Mouse (Mus musculus): ENCODE data around the gene Lyz2. TPM values are rescaled to one million over a fixed set of nuclear protein-coding genes. Genes with fewer than 3 reads are reported as not detected.
"Not testable (repeated sequence)": the region's sequence is repeated elsewhere in the genome, so short reads cannot be mapped to it uniquely, and the experiment has no call there.

The Lyz2 gene
- polyA plus RNA-seq, 1 experiment: 0.04 TPM

DNA sequence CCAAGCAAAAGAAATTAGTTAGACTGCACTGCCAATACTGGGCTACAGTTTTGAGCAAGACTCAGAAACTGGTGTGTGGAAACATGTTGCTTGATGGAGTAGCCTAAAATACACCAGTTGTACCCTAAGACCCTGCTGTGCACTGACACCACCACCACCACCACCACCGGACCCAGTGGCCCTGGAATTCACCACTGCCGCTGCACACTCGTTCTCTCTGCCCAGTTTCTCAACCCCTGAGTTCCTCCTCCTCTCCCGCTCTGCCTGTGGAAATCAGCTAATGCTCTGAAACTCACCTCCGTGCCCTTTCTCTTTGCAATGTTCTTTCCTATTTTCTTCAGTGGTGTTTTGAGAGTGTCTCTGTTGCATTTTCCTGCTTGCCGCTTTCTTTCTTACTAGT lies 16.2 kb upstream of the Lyz2 start:
- Histone ChIP-seq H3K27me3 (ENCODE audit: control insufficient read depth, insufficient read depth, insufficient read length) (peaks cover 51% of the 10 kb centered on the region), H3ac (ENCODE audit: control insufficient read depth, insufficient read length, low read depth) (no peak overlapping the region), H3K36me3 (ENCODE audit: control insufficient read depth, insufficient read depth) (no peaks in the 10 kb centered on the region), H3K79me2 (ENCODE audit: control insufficient read depth, insufficient read depth) (no peaks in the 10 kb centered on the region), H3K79me3 (ENCODE audit: low read depth) (no peaks in the 10 kb centered on the region), H3K4me3 (ENCODE audit: insufficient read depth, poor library complexity, severe bottlenecking) (no peak overlapping the region)
- TF ChIP-seq USF1 (IDR thresholded peaks at IDR 0.05; ENCODE audit: low read depth) (no peak), MYOD1 (IDR thresholded peaks at IDR 0.05; ENCODE audit: control insufficient read depth, insufficient read length, low read depth) (no peak), MYOG (IDR thresholded peaks at IDR 0.05; ENCODE audit: control insufficient read depth, extremely low read depth, insufficient read length) (no peak), CEBPB (IDR thresholded peaks at IDR 0.05; ENCODE audit: low read depth) (no peak), CTCF (IDR thresholded peaks at IDR 0.05; ENCODE audit: control insufficient read depth, insufficient read depth, insufficient read length) (no peak), FOSL1 (IDR thresholded peaks at IDR 0.05; ENCODE audit: insufficient read depth, low read length, poor library complexity, severe bottlenecking) (no peak), MAX (IDR thresholded peaks at IDR 0.05) (no peak)

DNA sequence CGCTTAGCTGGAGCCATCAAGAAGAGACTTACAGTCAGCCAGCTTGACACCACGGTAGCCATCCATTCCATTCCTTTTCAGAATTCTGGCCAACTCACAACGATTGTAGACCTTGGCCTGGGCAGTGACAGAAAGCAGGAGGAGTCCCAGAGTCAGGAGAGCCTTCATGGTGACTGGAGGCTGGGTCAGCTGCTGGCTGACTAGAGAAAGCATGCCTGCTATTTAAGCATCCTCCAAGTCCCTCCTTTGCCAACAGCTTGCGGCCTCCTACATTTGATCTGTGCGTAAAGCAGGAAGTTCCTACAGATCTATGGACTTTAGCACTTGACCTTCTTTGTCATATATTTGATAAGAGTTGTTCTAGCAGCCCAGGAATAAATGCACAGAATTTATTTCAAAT lies 10.6 kb upstream of the Lyz2 start, which contains the start of gene Lyz1:
TSS of gene Lyz1 (minus strand) at position 198 of the 400 bp plus-strand sequence.
- Histone ChIP-seq H3K36me3 (ENCODE audit: control insufficient read depth, insufficient read depth) (no peaks in the 10 kb centered on the region), H3ac (ENCODE audit: control insufficient read depth, insufficient read length, low read depth) (no peak within 1 kb of the TSS), H3K79me3 (ENCODE audit: low read depth) (no peaks in the 10 kb centered on the region), H3K27me3 (ENCODE audit: control insufficient read depth, insufficient read depth, insufficient read length) (peaks cover 62% of the 10 kb centered on the region), H3K79me2 (ENCODE audit: control insufficient read depth, insufficient read depth) (no peaks in the 10 kb centered on the region), H3K4me3 (ENCODE audit: insufficient read depth, poor library complexity, severe bottlenecking) (no peak within 1 kb of the TSS)
- TF ChIP-seq FOSL1 (IDR thresholded peaks at IDR 0.05; ENCODE audit: insufficient read depth, low read length, poor library complexity, severe bottlenecking) (no peak), CTCF (IDR thresholded peaks at IDR 0.05; ENCODE audit: control insufficient read depth, insufficient read depth, insufficient read length) (no peak), MAX (IDR thresholded peaks at IDR 0.05) (no peak), MYOD1 (IDR thresholded peaks at IDR 0.05; ENCODE audit: control insufficient read depth, insufficient read length, low read depth) (no peak), USF1 (IDR thresholded peaks at IDR 0.05; ENCODE audit: low read depth) (no peak), CEBPB (IDR thresholded peaks at IDR 0.05; ENCODE audit: low read depth) (no peak), MYOG (IDR thresholded peaks at IDR 0.05; ENCODE audit: control insufficient read depth, extremely low read depth, insufficient read length) (no peak)

DNA sequence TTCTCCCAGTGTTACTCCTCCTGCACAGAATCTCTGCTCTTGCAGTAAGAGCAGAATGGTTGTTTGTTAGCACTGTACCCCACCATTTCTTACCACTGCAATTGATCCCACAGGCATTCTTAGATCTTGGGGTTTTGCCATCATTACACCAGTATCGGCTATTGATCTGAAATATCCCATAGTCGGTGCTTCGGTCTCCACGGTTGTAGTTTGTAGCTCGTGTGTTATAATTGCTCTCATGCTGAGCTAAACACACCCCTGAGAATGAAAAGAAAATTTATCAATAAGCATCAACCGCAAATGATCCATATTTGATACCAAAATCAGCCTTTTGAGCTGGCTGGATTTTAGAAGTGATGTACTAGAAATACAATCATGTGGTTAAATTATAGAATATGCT lies 8.8 kb upstream of the Lyz2 start:
- not testable (repeated sequence) for H3K79me3 ChIP-seq (ENCODE audit: low read depth); H3ac ChIP-seq (ENCODE audit: control insufficient read depth, insufficient read length, low read depth); H3K36me3 ChIP-seq (ENCODE audit: control insufficient read depth, insufficient read depth); H3K4me3 ChIP-seq (ENCODE audit: insufficient read depth, poor library complexity, severe bottlenecking); H3K79me2 ChIP-seq (ENCODE audit: control insufficient read depth, insufficient read depth)
- H3K27me3 ChIP-seq (ENCODE audit: control insufficient read depth, insufficient read depth, insufficient read length): peaks cover 53% of the 10 kb centered on the region

DNA sequence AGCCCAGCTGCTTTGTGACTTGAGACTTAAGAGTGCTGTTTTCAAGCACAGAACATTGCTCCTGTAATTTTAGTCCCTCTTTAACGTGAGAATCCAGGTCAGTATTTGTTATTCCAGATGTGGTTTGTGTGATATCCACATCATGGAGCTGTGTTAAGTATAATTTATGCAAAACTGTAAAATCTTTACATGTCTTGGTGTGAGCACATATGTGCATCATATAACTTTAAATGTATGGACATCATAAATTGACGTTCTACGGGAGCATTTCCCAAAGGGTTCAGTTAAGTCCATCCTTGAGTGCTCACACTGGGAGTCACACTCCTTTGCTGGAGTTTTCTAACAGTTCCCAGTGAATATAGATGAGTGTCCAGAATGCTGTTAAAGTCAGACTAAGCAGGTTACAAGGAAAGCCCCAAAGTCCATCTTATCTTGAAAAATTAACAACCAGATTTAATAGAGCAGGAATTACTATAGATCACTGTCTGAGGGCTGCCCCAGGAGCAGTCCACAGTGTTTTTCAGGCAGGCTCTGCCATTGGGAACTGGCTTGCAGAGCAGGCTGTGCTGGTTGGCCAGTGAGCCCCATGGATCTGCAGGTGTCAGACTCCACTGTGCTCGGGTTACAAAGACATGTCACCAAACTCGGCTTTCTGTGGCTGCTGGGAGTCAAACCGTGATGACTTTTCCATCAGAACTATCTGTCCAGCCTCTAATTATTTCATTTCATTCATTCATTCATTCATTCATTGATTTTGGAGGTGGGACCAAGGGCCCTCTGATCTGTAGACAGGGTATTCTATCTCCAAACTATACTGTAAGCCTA lies 8.1 kb upstream of the Lyz2 start:
- H3K79me3 ChIP-seq (ENCODE audit: low read depth): no peaks in the 10 kb centered on the region
- H3ac ChIP-seq (ENCODE audit: control insufficient read depth, insufficient read length, low read depth): no peak overlapping the region
- no peaks in the 10 kb centered on the region for H3K79me2 ChIP-seq (ENCODE audit: control insufficient read depth, insufficient read depth)
- H3K4me3 ChIP-seq (ENCODE audit: insufficient read depth, poor library complexity, severe bottlenecking): no peak overlapping the region
- TF ChIP-seq MAX (IDR thresholded peaks at IDR 0.05): no peak
- TF ChIP-seq USF1 (IDR thresholded peaks at IDR 0.05; ENCODE audit: low read depth): no peak
- no peak for TF ChIP-seq FOSL1 (IDR thresholded peaks at IDR 0.05; ENCODE audit: insufficient read depth, low read length, poor library complexity, severe bottlenecking)
- no peak for TF ChIP-seq CEBPB (IDR thresholded peaks at IDR 0.05; ENCODE audit: low read depth)
- TF ChIP-seq CTCF (IDR thresholded peaks at IDR 0.05; ENCODE audit: control insufficient read depth, insufficient read depth, insufficient read length): no peak
- TF ChIP-seq MYOD1 (IDR thresholded peaks at IDR 0.05; ENCODE audit: control insufficient read depth, insufficient read length, low read depth): no peak
- no peak for TF ChIP-seq MYOG (IDR thresholded peaks at IDR 0.05; ENCODE audit: control insufficient read depth, extremely low read depth, insufficient read length)
- H3K36me3 ChIP-seq (ENCODE audit: control insufficient read depth, insufficient read depth): no peaks in the 10 kb centered on the region
- peaks cover 49% of the 10 kb centered on the region for H3K27me3 ChIP-seq (ENCODE audit: control insufficient read depth, insufficient read depth, insufficient read length)

DNA sequence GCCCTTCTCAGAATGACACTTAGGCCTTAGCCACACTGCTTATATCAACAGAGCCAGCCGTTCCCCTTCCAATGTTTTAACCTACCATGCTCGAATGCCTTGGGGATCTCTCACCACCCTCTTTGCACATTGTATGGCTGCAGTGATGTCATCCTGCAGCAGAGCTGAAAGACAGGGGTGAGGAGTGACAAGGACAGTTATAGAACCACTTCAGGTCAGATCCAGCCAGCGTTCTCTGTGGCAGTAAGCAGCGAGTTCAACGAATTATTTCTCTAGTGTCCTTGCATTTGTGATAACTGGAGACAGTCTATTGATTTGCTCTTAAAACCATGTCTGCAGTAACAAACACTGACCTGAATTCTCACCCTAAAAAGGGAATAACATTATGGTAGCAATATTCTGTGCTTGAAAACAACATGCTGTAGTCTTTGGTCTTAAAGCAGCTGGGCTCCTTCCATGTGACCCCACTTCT lies 6.9 kb upstream of the Lyz2 start:
- not testable (repeated sequence) for H3ac ChIP-seq (ENCODE audit: control insufficient read depth, insufficient read length, low read depth); H3K79me3 ChIP-seq (ENCODE audit: low read depth); H3K36me3 ChIP-seq (ENCODE audit: control insufficient read depth, insufficient read depth); H3K79me2 ChIP-seq (ENCODE audit: control insufficient read depth, insufficient read depth); H3K4me3 ChIP-seq (ENCODE audit: insufficient read depth, poor library complexity, severe bottlenecking)
- peaks cover 54% of the 10 kb centered on the region for H3K27me3 ChIP-seq (ENCODE audit: control insufficient read depth, insufficient read depth, insufficient read length)

- TF ChIP-seq MYOD1 (IDR thresholded peaks at IDR 0.05; ENCODE audit: control insufficient read depth, insufficient read length, low read depth): no peak
- Histone ChIP-seq H3K36me3 (ENCODE audit: control insufficient read depth, insufficient read depth) (no peaks in the 10 kb centered on the region), H3ac (ENCODE audit: control insufficient read depth, insufficient read length, low read depth) (no peak overlapping the region), H3K79me2 (ENCODE audit: control insufficient read depth, insufficient read depth) (no peaks in the 10 kb centered on the region), H3K79me3 (ENCODE audit: low read depth) (no peaks in the 10 kb centered on the region), H3K27me3 (ENCODE audit: control insufficient read depth, insufficient read depth, insufficient read length) (peaks cover 50% of the 10 kb centered on the region), H3K4me3 (ENCODE audit: insufficient read depth, poor library complexity, severe bottlenecking) (no peak overlapping the region)
These were observed 6.3 kb upstream of the Lyz2 start for GRCm38 (mm10) chr10:117288197-117289033.

Measured in C2C12 (cell line).